Mouse (Mus musculus) intestine, embryonic 15.5 days (tissue): ENCODE results near the gene Ncmap. TPM values are rescaled to one million over a fixed set of nuclear protein-coding genes. Genes with fewer than 3 reads are reported as not detected.

ENCODE experiments used
- ATAC-seq: fragments of 200-750 bp; cut with Nextera tagmentation; 2 replicates; pipeline ENCODE4 v1.8.0; 2017; ENCODE audit warnings: moderate TSS enrichment, moderate library complexity
- H3K27ac ChIP-seq: fragments of 300-500 bp; sonication (generic); 2 replicates; pipeline ENCODE4 v1.5.1; 2015; ENCODE audit warnings: mild to moderate bottlenecking, inconsistent platforms
- H3K27me3 ChIP-seq: fragments of 300-500 bp; sonication (generic); replicated peaks from 2 replicates; pipeline ENCODE4 v1.6.1; 2015; ENCODE audit warnings: inconsistent platforms
- H3K36me3 ChIP-seq: fragments of 300-500 bp; sonication (generic); 2 replicates; pipeline ENCODE4 v1.6.1; 2015; ENCODE audit warnings: inconsistent platforms
- H3K4me1 ChIP-seq: fragments of 300-500 bp; sonication (generic); replicated peaks from 2 replicates; pipeline ENCODE4 v1.6.1; 2015; ENCODE audit warnings: inconsistent platforms
- H3K4me2 ChIP-seq: fragments of 300-500 bp; sonication (generic); replicated peaks from 2 replicates; pipeline ENCODE4 v1.6.1; 2015; ENCODE audit warnings: mild to moderate bottlenecking, inconsistent platforms
- H3K4me3 ChIP-seq: fragments of 300-500 bp; sonication (generic); replicated peaks from 2 replicates; pipeline ENCODE4 v1.5.1; 2015; ENCODE audit warnings: inconsistent platforms
- H3K9ac ChIP-seq: fragments of 300-500 bp; sonication (generic); 2 replicates; pipeline ENCODE4 v1.6.1; 2015; ENCODE audit warnings: inconsistent platforms
- H3K9me3 ChIP-seq: fragments of 300-500 bp; sonication (generic); 2 replicates; pipeline ENCODE4 v1.6.1; 2016; ENCODE audit warnings: inconsistent platforms
- WGBS: fragments of 180-500 bp; shearing (Covaris S2); methylation state at CpG from one replicate; pipeline ENCODE4 v1.1.7; 2015; 5-methylcytosine and 5-hydroxymethylcytosine counted together
- microRNA counts: library from miRNA; unstranded; fragments of <30 nt; microRNA quantifications from one replicate; lab custom pipeline; 2016
- polyA plus RNA-seq: library from polyadenylated mRNA; unstranded; fragments of >200 nt; fragmentation: Nextera tagmentation; extraction: Ambion mirVana; gene quantifications from 2 replicates; pipeline ENCODE4 v1.2.1, GENCODE M21; 2015

Ncmap gene
- polyA plus RNA-seq, 1 experiment from 2014 or later = 7.4 TPM

GRCm38 (mm10) chr4:135335327-135336022 lies 62.6 kb downstream of the Ncmap start:
- Histone ChIP-seq H3K27ac (peak overlapping the region; percentile 10), H3K4me3 (no peak overlapping the region)

GRCm38 (mm10) chr4:135326469-135326868 lies 71.6 kb downstream of the Ncmap start:
- 75% methylated on average over 3 of the region's 3 CpGs for WGBS
- H3K4me2 ChIP-seq = no peak overlapping the region
- ATAC-seq = no peak

More at GRCm38 (mm10) chr4:135335327-135336022, 62.6 kb downstream of the Ncmap start:
- Histone ChIP-seq H3K9me3 (no peaks in the 10 kb centered on the region), H3K4me1 (peaks cover 5% of the 10 kb centered on the region), H3K27me3 (no peaks in the 10 kb centered on the region), H3K36me3 (peaks cover 57% of the 10 kb centered on the region), H3K4me2 (peak overlapping the region; percentile 12), H3K9ac (no peak overlapping the region)
- 59% methylated on average over 9 of the region's 9 CpGs for WGBS
- ATAC-seq = peak; percentile 89

GRCm38 (mm10) chr4:135326046-135326445 lies 72.0 kb downstream of the Ncmap start:
- Histone ChIP-seq H3K27me3 (no peaks in the 10 kb centered on the region), H3K36me3 (peaks cover 65% of the 10 kb centered on the region), H3K4me2 (no peak overlapping the region), H3K4me3 (no peak overlapping the region), H3K4me1 (no peaks in the 10 kb centered on the region), H3K9me3 (no peaks in the 10 kb centered on the region), H3K27ac (no peak overlapping the region), H3K9ac (no peak overlapping the region)
- no peak for ATAC-seq

More at GRCm38 (mm10) chr4:135326469-135326868, 71.6 kb downstream of the Ncmap start:
- H3K36me3 ChIP-seq = peaks cover 66% of the 10 kb centered on the region
- H3K27ac ChIP-seq = no peak overlapping the region
- H3K27me3 ChIP-seq = no peaks in the 10 kb centered on the region
- no peaks in the 10 kb centered on the region for H3K4me1 ChIP-seq
- no peaks in the 10 kb centered on the region for H3K9me3 ChIP-seq
- H3K9ac ChIP-seq = no peak overlapping the region
- no peak overlapping the region for H3K4me3 ChIP-seq

GRCm38 (mm10) chr4:135323021-135323420 lies 75.0 kb downstream of the Ncmap start:
- 91% methylated on average over 8 of the region's 8 CpGs for WGBS
- Histone ChIP-seq H3K27me3 (no peaks in the 10 kb centered on the region), H3K9me3 (no peaks in the 10 kb centered on the region), H3K4me1 (no peaks in the 10 kb centered on the region), H3K36me3 (peaks cover 60% of the 10 kb centered on the region), H3K4me3 (no peak overlapping the region), H3K27ac (no peak overlapping the region), H3K9ac (no peak overlapping the region), H3K4me2 (no peak overlapping the region)
- ATAC-seq = no peak

MicroRNAs within 50 kb of the gene (microRNA counts, 519-probe panel; counts per million panel counts)
- 1,846 counts per million, percentile 39 among the panel's probes with 10 or more counts for microRNA mmu-miR-700 (lab: Ali Mortazavi, UCI)

Other genes with a start within 250 kb of the Ncmap start
- 126 and 135 TPM in 2 replicates for gene Clic4, start 125.4 kb downstream of the Ncmap start, polyA plus RNA-seq
- 189 and 248 TPM in 2 replicates for gene Srrm1, start 44.9 kb downstream of the Ncmap start, polyA plus RNA-seq
- 14.9 and 17.9 TPM in 2 replicates for gene Rcan3, start 35.6 kb upstream of the Ncmap start, polyA plus RNA-seq
- 0.24 and 0.30 TPM in 2 replicates for gene Stpg1, start 96.6 kb upstream of the Ncmap start, polyA plus RNA-seq
- gene Nipal3, start 96.8 kb upstream of the Ncmap start, polyA plus RNA-seq = 6.4 and 6.9 TPM in 2 replicates
- 4.3 and 4.4 TPM in 2 replicates for gene Grhl3, start 175.4 kb upstream of the Ncmap start, polyA plus RNA-seq